Mouse (Mus musculus) naive thymus-derived CD4-positive, alpha-beta T cell, adult 5 months (primary cell): ENCODE data around the gene Defb22. TPM values are rescaled to one million over a fixed set of nuclear protein-coding genes. Genes with fewer than 3 reads are reported as not detected.

Source experiments
- polyA plus RNA-seq: library from polyadenylated mRNA; unstranded; fragments of 100-300 nt; shearing (Covaris generic); gene quantifications from one replicate; pipeline ENCODE4 v1.2.1, GENCODE M21; 2017

Defb22 gene
- not detected for polyA plus RNA-seq

GRCm38 (mm10) chr2:152490038-152490437 lies at the start of gene Defb22:
Gene Defb22, minus strand, starts transcription at chr2:152490138.

GRCm38 (mm10) chr2:152517981-152518380 lies 28.0 kb upstream of the Defb22 start, which contains the start of gene Defb28:
Gene Defb28, plus strand, starts transcription at chr2:152518255.

DNA sequence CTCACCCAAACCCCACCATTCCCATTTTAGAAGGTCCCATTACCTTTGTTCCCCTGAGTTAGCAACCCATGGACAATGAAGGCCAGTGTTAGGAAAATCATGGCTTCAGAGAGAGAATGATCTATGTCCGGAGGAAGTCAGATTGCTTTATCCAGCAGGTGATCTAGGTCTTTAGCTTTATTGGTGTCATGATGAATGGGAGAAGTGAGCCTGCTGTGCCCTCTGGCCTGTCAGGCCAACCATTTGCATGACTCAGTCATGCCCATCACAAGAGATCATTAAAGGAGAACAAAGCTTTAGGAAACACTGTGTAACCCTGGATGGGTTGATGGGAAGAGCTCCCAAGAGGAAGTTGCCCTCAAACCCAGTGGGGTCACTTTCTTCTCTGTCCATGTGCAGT lies 21.7 kb upstream of the Defb22 start, which contains the start of gene Defb26:
TSS of gene Defb26 (minus strand) at position 101 of the 400 bp plus-strand sequence.

DNA sequence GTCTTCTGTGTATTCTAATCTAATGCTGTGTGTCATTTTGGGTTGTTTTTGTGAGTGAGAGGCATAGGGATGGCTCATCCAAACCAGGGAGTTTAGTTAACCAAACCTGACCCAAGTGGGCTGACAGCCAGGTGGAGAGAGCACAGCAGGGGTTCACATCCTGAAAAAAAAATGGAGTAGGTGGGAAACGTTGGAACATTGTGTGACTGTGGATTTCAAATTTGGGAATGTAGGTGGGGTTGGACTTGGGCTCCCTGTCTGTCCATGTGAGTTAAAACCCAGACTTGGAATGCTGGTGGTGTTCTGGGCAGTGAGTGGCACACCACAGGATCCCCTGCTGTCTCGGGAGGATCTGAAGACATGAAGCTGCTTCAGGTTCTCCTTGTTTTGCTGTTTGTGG lies 13.2 kb downstream of the Defb22 start, which contains the start of gene Defb20:
TSS of gene Defb20 (plus strand) at position 301 of the 400 bp plus-strand sequence.

DNA sequence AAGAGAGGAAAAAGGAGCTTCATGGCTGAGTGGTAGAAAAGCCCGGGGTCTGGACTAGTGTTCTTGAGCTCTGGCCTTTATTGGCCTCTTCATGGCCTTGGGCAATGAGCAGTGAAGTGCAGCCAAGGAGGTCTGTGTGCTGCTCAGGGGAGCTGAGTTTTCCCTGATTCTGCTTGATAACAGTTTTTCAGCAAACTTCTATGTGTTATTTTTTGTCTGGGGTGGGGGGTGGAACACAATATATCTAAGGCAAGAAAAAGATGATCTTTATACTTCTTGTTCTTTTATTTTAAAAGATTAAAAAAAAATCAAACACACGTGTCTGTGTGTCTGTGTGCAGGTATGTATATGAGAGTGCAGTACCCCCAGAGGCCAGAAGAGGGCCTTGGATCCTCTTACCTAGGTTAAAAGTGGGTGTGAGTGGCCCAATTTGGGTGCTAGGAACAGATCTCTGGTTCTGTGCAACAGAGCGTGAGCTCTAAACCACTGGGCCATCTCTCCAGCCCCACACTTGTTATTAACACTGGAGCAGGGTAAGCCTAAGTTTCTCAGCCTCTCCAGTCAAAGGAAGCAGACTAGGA lies 25.3 kb downstream of the Defb22 start, which contains the start of gene Defb23:
TSS of gene Defb23 (minus strand) at position 51 of the 581 bp plus-strand sequence.

Other genes with a start within 250 kb of the Defb22 start
- 68.7 TPM for gene Tbc1d20, start 196.3 kb downstream of the Defb22 start, polyA plus RNA-seq
- gene Rbck1, start 157.5 kb downstream of the Defb22 start, polyA plus RNA-seq: 288 TPM
- gene Trib3, start 146.1 kb downstream of the Defb22 start, polyA plus RNA-seq: 12.2 TPM
- not detected for gene Nrsn2, start 113.5 kb downstream of the Defb22 start, polyA plus RNA-seq
- gene Sox12, start 92.1 kb downstream of the Defb22 start, polyA plus RNA-seq: 0.27 TPM
- 0.41 TPM for gene Zcchc3, start 75.1 kb downstream of the Defb22 start, polyA plus RNA-seq
- not detected for gene 6820408C15Rik, start 74.6 kb downstream of the Defb22 start, polyA plus RNA-seq
- not detected for gene Defb23, start 25.5 kb downstream of the Defb22 start, polyA plus RNA-seq
- gene Defb20, start 13.1 kb downstream of the Defb22 start, polyA plus RNA-seq: not detected
- not detected for gene Defb26, start 21.6 kb upstream of the Defb22 start, polyA plus RNA-seq
- gene Defb28, start 28.1 kb upstream of the Defb22 start, polyA plus RNA-seq: not detected
- gene Defb29, start 50.0 kb upstream of the Defb22 start, polyA plus RNA-seq: not detected
- gene Gm17416, start 79.2 kb upstream of the Defb22 start, polyA plus RNA-seq: not detected
- gene Defb21, start 82.6 kb upstream of the Defb22 start, polyA plus RNA-seq: not detected
- gene Defb19, start 90.2 kb upstream of the Defb22 start, polyA plus RNA-seq: not detected
- gene Defb45, start 109.3 kb upstream of the Defb22 start, polyA plus RNA-seq: not detected
- gene Defb36, start 114.2 kb upstream of the Defb22 start, polyA plus RNA-seq: not detected
- not detected for gene Defb25, start 132.9 kb upstream of the Defb22 start, polyA plus RNA-seq
- not detected for gene Rem1, start 136.8 kb upstream of the Defb22 start, polyA plus RNA-seq
- 176 TPM for gene H13, start 179.3 kb upstream of the Defb22 start, polyA plus RNA-seq
- 5.4 TPM for gene Mcts2, start 196.9 kb upstream of the Defb22 start, polyA plus RNA-seq
- gene Id1, start 246.1 kb upstream of the Defb22 start, polyA plus RNA-seq: not detected